Mouse (Mus musculus) intestine, embryonic 15.5 days (tissue): ENCODE measurements around the gene Kif7. TPM values are rescaled to one million over a fixed set of nuclear protein-coding genes. Genes with fewer than 3 reads are reported as not detected.
A peak's percentile ranks its signal among the peaks of the same experiment; 100 is the strongest.

ENCODE experiments used
- ATAC-seq: fragments of 200-750 bp; cut with Nextera tagmentation; 2 replicates; pipeline ENCODE4 v1.8.0; 2017; ENCODE audit warnings: moderate TSS enrichment, moderate library complexity
- H3K27ac ChIP-seq: fragments of 300-500 bp; sonication (generic); 2 replicates; pipeline ENCODE4 v1.5.1; 2015; ENCODE audit warnings: mild to moderate bottlenecking, inconsistent platforms
- H3K27me3 ChIP-seq: fragments of 300-500 bp; sonication (generic); replicated peaks from 2 replicates; pipeline ENCODE4 v1.6.1; 2015; ENCODE audit warnings: inconsistent platforms
- H3K36me3 ChIP-seq: fragments of 300-500 bp; sonication (generic); 2 replicates; pipeline ENCODE4 v1.6.1; 2015; ENCODE audit warnings: inconsistent platforms
- H3K4me1 ChIP-seq: fragments of 300-500 bp; sonication (generic); replicated peaks from 2 replicates; pipeline ENCODE4 v1.6.1; 2015; ENCODE audit warnings: inconsistent platforms
- H3K4me2 ChIP-seq: fragments of 300-500 bp; sonication (generic); replicated peaks from 2 replicates; pipeline ENCODE4 v1.6.1; 2015; ENCODE audit warnings: mild to moderate bottlenecking, inconsistent platforms
- H3K4me3 ChIP-seq: fragments of 300-500 bp; sonication (generic); replicated peaks from 2 replicates; pipeline ENCODE4 v1.5.1; 2015; ENCODE audit warnings: inconsistent platforms
- H3K9ac ChIP-seq: fragments of 300-500 bp; sonication (generic); 2 replicates; pipeline ENCODE4 v1.6.1; 2015; ENCODE audit warnings: inconsistent platforms
- H3K9me3 ChIP-seq: fragments of 300-500 bp; sonication (generic); 2 replicates; pipeline ENCODE4 v1.6.1; 2016; ENCODE audit warnings: inconsistent platforms
- WGBS: fragments of 180-500 bp; shearing (Covaris S2); methylation state at CpG from one replicate; pipeline ENCODE4 v1.1.7; 2015; 5-methylcytosine and 5-hydroxymethylcytosine counted together
- polyA plus RNA-seq: library from polyadenylated mRNA; unstranded; fragments of >200 nt; fragmentation: Nextera tagmentation; extraction: Ambion mirVana; gene quantifications from 2 replicates; pipeline ENCODE4 v1.2.1, GENCODE M21; 2015

Kif7 gene
- polyA plus RNA-seq, 1 experiment from 2014 or later = 3.0 TPM

GRCm38 (mm10) chr7:79742277-79742658 is 26.7 kb upstream of the Kif7 start:
- Histone ChIP-seq H3K9me3 (no peaks in the 10 kb centered on the region), H3K4me1 (0 out of 2 replicates have a peak, but pooled peaks cover 2% of the 10 kb centered on the region), H3K9ac (peak overlapping the region; percentile 55), H3K4me3 (peak overlapping the region; percentile 60), H3K27ac (no peak overlapping the region), H3K27me3 (no peaks in the 10 kb centered on the region), H3K36me3 (peaks cover 3% of the 10 kb centered on the region; the same call in 1 of the 2 replicates), H3K4me2 (peak overlapping the region; percentile 87)
- 13% methylated on average over 11 of the region's 11 CpGs for WGBS
- no peak for ATAC-seq

GRCm38 (mm10) chr7:79740279-79740678 is 24.8 kb upstream of the Kif7 start:
- 80% methylated on average over 4 of the region's 4 CpGs for WGBS
- Histone ChIP-seq H3K9ac (no peak overlapping the region), H3K4me1 (0 out of 2 replicates have a peak, but pooled peaks cover 2% of the 10 kb centered on the region), H3K4me3 (no peak overlapping the region), H3K4me2 (no peak overlapping the region), H3K27ac (no peak overlapping the region), H3K9me3 (no peaks in the 10 kb centered on the region), H3K36me3 (peaks cover 3% of the 10 kb centered on the region; the same call in 1 of the 2 replicates), H3K27me3 (no peaks in the 10 kb centered on the region)
- no peak for ATAC-seq

- H3K27me3 ChIP-seq = no peaks in the 10 kb centered on the region
- 0 out of 2 replicates have a peak, but pooled peaks cover 9% of the 10 kb centered on the region for H3K4me1 ChIP-seq
- WGBS = 93% methylated on average over 2 of the region's 2 CpGs
- H3K27ac ChIP-seq = no peak overlapping the region
- no peaks in the 10 kb centered on the region for H3K9me3 ChIP-seq
- peaks cover 3% of the 10 kb centered on the region; the same call in 1 of the 2 replicates for H3K36me3 ChIP-seq
- no peak overlapping the region for H3K4me2 ChIP-seq
- no peak overlapping the region for H3K4me3 ChIP-seq
- H3K9ac ChIP-seq = no peak overlapping the region
- no peak for ATAC-seq
Observed at GRCm38 (mm10) chr7:79738913-79739312, 23.4 kb upstream of the Kif7 start.

GRCm38 (mm10) chr7:79736511-79736910 is 21.0 kb upstream of the Kif7 start:
- H3K4me1 ChIP-seq = 0 out of 2 replicates have a peak, but pooled peaks cover 8% of the 10 kb centered on the region
- no peak overlapping the region for H3K4me3 ChIP-seq
- H3K36me3 ChIP-seq = peaks cover 3% of the 10 kb centered on the region; the same call in 1 of the 2 replicates
- no peak overlapping the region for H3K27ac ChIP-seq
- H3K9me3 ChIP-seq = no peaks in the 10 kb centered on the region
- no peak overlapping the region for H3K9ac ChIP-seq
- 88% methylated on average over 14 of the region's 14 CpGs for WGBS
- no peaks in the 10 kb centered on the region for H3K27me3 ChIP-seq
- no peak overlapping the region for H3K4me2 ChIP-seq
- no peak for ATAC-seq

GRCm38 (mm10) chr7:79734563-79734962 is 19.0 kb upstream of the Kif7 start:
- H3K36me3 ChIP-seq = peaks cover 3% of the 10 kb centered on the region; the same call in 1 of the 2 replicates
- 0 out of 2 replicates have a peak, but pooled peaks cover 8% of the 10 kb centered on the region for H3K4me1 ChIP-seq
- 59% methylated on average over 8 of the region's 8 CpGs for WGBS
- no peak overlapping the region for H3K9ac ChIP-seq
- peak overlapping the region; percentile 32; the same call in 1 of the 2 replicates for H3K27ac ChIP-seq
- no peak overlapping the region for H3K4me3 ChIP-seq
- 0 out of 2 replicates have a peak overlapping the region, but pooled peaks have one; percentile 17 for H3K4me2 ChIP-seq
- H3K9me3 ChIP-seq = no peaks in the 10 kb centered on the region
- no peaks in the 10 kb centered on the region for H3K27me3 ChIP-seq
- peak; percentile 91 for ATAC-seq

- Histone ChIP-seq H3K4me3 (no peak within 1 kb of the TSS), H3K4me1 (0 out of 2 replicates have a peak, but pooled peaks cover 8% of the 10 kb centered on the region), H3K9me3 (no peaks in the 10 kb centered on the region), H3K36me3 (peaks cover 3% of the 10 kb centered on the region; the same call in 1 of the 2 replicates), H3K27me3 (no peaks in the 10 kb centered on the region), H3K9ac (no peak within 1 kb of the TSS), H3K27ac (no peak within 1 kb of the TSS), H3K4me2 (no peak within 1 kb of the TSS)
- WGBS = 67% methylated on average over 4 of the region's 4 CpGs
- ATAC-seq = no peak
Observed at GRCm38 (mm10) chr7:79732622-79733021, 17.1 kb upstream of the Kif7 start, which contains the start of gene Plin1. Gene Plin1 (minus strand): TSS chr7:79732903.

- WGBS = 84% methylated on average over 13 of the region's 13 CpGs
- no peak overlapping the region for H3K4me3 ChIP-seq
- H3K4me1 ChIP-seq = 0 out of 2 replicates have a peak, but pooled peaks cover 8% of the 10 kb centered on the region
- no peaks in the 10 kb centered on the region for H3K27me3 ChIP-seq
- H3K36me3 ChIP-seq = no peaks in the 10 kb centered on the region
- no peak for ATAC-seq
- H3K9me3 ChIP-seq = no peaks in the 10 kb centered on the region
- no peak overlapping the region for H3K27ac ChIP-seq
- H3K4me2 ChIP-seq = no peak overlapping the region
- no peak overlapping the region for H3K9ac ChIP-seq
Observed at GRCm38 (mm10) chr7:79731438-79731837, 15.9 kb upstream of the Kif7 start.

GRCm38 (mm10) chr7:79729743-79730370 is 14.3 kb upstream of the Kif7 start:
- ATAC-seq = 0 out of 2 replicates have a peak, but pooled peaks have one; percentile 9
- Histone ChIP-seq H3K27ac (no peak overlapping the region), H3K9me3 (no peaks in the 10 kb centered on the region), H3K4me1 (0 out of 2 replicates have a peak, but pooled peaks cover 8% of the 10 kb centered on the region), H3K9ac (no peak overlapping the region), H3K4me2 (no peak overlapping the region), H3K36me3 (no peaks in the 10 kb centered on the region), H3K27me3 (no peaks in the 10 kb centered on the region), H3K4me3 (no peak overlapping the region)
- 66% methylated on average over 11 of the region's 11 CpGs for WGBS

GRCm38 (mm10) chr7:79729169-79729568 is 13.6 kb upstream of the Kif7 start:
- Histone ChIP-seq H3K4me3 (no peak overlapping the region), H3K27ac (no peak overlapping the region), H3K36me3 (no peaks in the 10 kb centered on the region), H3K27me3 (no peaks in the 10 kb centered on the region), H3K4me1 (0 out of 2 replicates have a peak, but pooled peaks cover 4% of the 10 kb centered on the region), H3K4me2 (no peak overlapping the region), H3K9ac (no peak overlapping the region), H3K9me3 (no peaks in the 10 kb centered on the region)
- WGBS = 3% methylated on average over 8 of the region's 8 CpGs
- 0 out of 2 replicates have a peak, but pooled peaks have one; percentile 17 for ATAC-seq

GRCm38 (mm10) chr7:79728219-79728618 is 12.7 kb upstream of the Kif7 start:
- WGBS = 33% methylated on average over 6 of the region's 6 CpGs
- Histone ChIP-seq H3K36me3 (no peaks in the 10 kb centered on the region), H3K9me3 (no peaks in the 10 kb centered on the region), H3K4me3 (no peak overlapping the region), H3K27me3 (no peaks in the 10 kb centered on the region; the same call in 1 of the 2 replicates), H3K4me2 (no peak overlapping the region), H3K27ac (no peak overlapping the region), H3K4me1 (no peaks in the 10 kb centered on the region), H3K9ac (no peak overlapping the region)
- ATAC-seq = peak; percentile 48

GRCm38 (mm10) chr7:79727091-79727490 is 11.6 kb upstream of the Kif7 start:
- no peak overlapping the region for H3K4me2 ChIP-seq
- H3K4me1 ChIP-seq = no peaks in the 10 kb centered on the region
- H3K36me3 ChIP-seq = no peaks in the 10 kb centered on the region
- H3K27me3 ChIP-seq = peaks cover 4% of the 10 kb centered on the region; the same call in 1 of the 2 replicates
- H3K9me3 ChIP-seq = no peaks in the 10 kb centered on the region
- no peak overlapping the region for H3K27ac ChIP-seq
- no peak for ATAC-seq
- no peak overlapping the region for H3K9ac ChIP-seq
- no peak overlapping the region for H3K4me3 ChIP-seq
- WGBS = 7% methylated on average over 2 of the region's 2 CpGs

GRCm38 (mm10) chr7:79721386-79721977 is 6.0 kb upstream of the Kif7 start:
- peak; percentile 82 for ATAC-seq
- 0 out of 2 replicates have a peak overlapping the region, but pooled peaks have one; percentile 56 for H3K27ac ChIP-seq
- H3K4me2 ChIP-seq = peak overlapping the region; percentile 97
- no peaks in the 10 kb centered on the region; the same call in none of the 2 replicates for H3K4me1 ChIP-seq
- H3K4me3 ChIP-seq = peak overlapping the region; percentile 64
- WGBS = under 1% methylated on average over 48 of the region's 48 CpGs
- peaks cover 4% of the 10 kb centered on the region for H3K27me3 ChIP-seq
- H3K9me3 ChIP-seq = no peaks in the 10 kb centered on the region
- H3K9ac ChIP-seq = peak overlapping the region; percentile 73
- H3K36me3 ChIP-seq = no peaks in the 10 kb centered on the region
